Mouse (Mus musculus) kidney, adult 2 months (tissue): Measurements from ENCODE around the gene Armc6.

ENCODE experiments used
- CTCF ChIP-seq: fragments of 200-500 bp; conservative IDR thresholded peaks from 2 replicates; pipeline ENCODE4 v1.5.1; 2011; ENCODE audit warnings: low read depth, mild to moderate bottlenecking, control low read depth, low read length, moderate library complexity, mixed read lengths; ENCODE audit not compliant: insufficient read depth, insufficient read length
- POLR2A ChIP-seq: fragments of 200-500 bp; IDR thresholded peaks from one replicate; pipeline ENCODE4 v1.6.1; 2011; ENCODE audit warnings: low read depth, low read length, control low read depth

DNA sequence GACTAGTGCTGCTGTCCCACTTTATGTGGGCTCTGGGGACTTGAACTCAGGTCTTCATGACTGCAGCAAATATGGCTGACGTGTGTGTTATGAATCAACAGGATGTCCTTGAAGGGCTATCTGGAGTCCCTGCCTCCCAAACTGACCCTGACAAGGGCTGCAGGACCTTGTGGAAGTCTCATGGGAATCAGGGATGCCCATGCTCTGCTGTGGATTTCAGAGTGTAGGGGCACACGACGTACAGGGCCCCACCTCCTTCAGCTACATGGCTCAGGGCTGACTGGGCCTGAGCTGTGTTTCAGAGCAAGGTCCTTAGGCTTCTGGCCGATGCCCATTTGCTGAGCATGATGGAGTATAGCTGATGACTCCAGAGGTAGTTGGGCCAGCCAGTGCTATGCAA lies 51.1 kb downstream of the Armc6 start:
- TF ChIP-seq CTCF, result no peak
- no peak for TF ChIP-seq POLR2A
